Mouse (Mus musculus) midbrain, postnatal 0 days (tissue): ENCODE measurements around the gene Trim67. TPM values are rescaled to one million over a fixed set of nuclear protein-coding genes. Genes with fewer than 3 reads are reported as not detected.

Experiments used
- ATAC-seq: fragments of 200-750 bp; cut with Nextera tagmentation; 2 replicates; pipeline ENCODE4 v1.8.0; 2017; ENCODE audit warnings: moderate number of reproducible peaks, mild to moderate bottlenecking, moderate TSS enrichment, moderate library complexity; ENCODE audit not compliant: low FRiP score
- DNase-seq: peaks from one replicate; pipeline ENCODE4 v3.0.0-alpha.2; 2015; ENCODE audit warnings: low spot score
- H3K27ac ChIP-seq: fragments of 300-500 bp; sonication (generic); 2 replicates; pipeline ENCODE4 v1.5.1; 2014; ENCODE audit warnings: low read depth, mild to moderate bottlenecking, low read length, mixed read lengths
- H3K27me3 ChIP-seq: fragments of 300-500 bp; sonication (generic); 2 replicates; pipeline ENCODE4 v1.6.1; 2014; ENCODE audit warnings: low read length, control low read depth, mixed read lengths; ENCODE audit not compliant: insufficient read depth
- H3K36me3 ChIP-seq: fragments of 300-500 bp; sonication (generic); 2 replicates; pipeline ENCODE4 v1.6.1; 2014; ENCODE audit warnings: low read length, control low read depth, mixed read lengths; ENCODE audit not compliant: insufficient read depth
- H3K4me1 ChIP-seq: fragments of 300-500 bp; sonication (generic); 2 replicates; pipeline ENCODE4 v1.6.1; 2014; ENCODE audit warnings: mild to moderate bottlenecking, control low read depth, antibody characterized with exemption, low read length, mixed read lengths; ENCODE audit not compliant: insufficient read depth
- H3K4me2 ChIP-seq: fragments of 300-500 bp; sonication (generic); 2 replicates; pipeline ENCODE4 v1.6.1; 2014; ENCODE audit warnings: low read depth, mild to moderate bottlenecking, low read length, mixed read lengths; ENCODE audit not compliant: poor library complexity, severe bottlenecking
- H3K4me3 ChIP-seq: fragments of 300-500 bp; sonication (generic); 2 replicates; pipeline ENCODE4 v1.5.1; 2014; ENCODE audit warnings: low read depth, mild to moderate bottlenecking, low read length, moderate library complexity
- H3K9ac ChIP-seq: fragments of 300-500 bp; sonication (generic); replicated peaks from 2 replicates; pipeline ENCODE4 v1.6.1; 2014; ENCODE audit warnings: mild to moderate bottlenecking, low read length, moderate library complexity, mixed read lengths; ENCODE audit not compliant: poor library complexity, severe bottlenecking
- H3K9me3 ChIP-seq: fragments of 300-500 bp; sonication (generic); 2 replicates; pipeline ENCODE4 v1.6.1; 2016; ENCODE audit warnings: low read length, control low read depth
- CTCF ChIP-seq: IDR thresholded peaks from 2 replicates; pipeline ENCODE4 v1.5.1; 2016; ENCODE audit warnings: antibody characterized with exemption, mild to moderate bottlenecking
- WGBS: fragments of 180-500 bp; shearing (Covaris S2); extraction: QIAGEN DNeasy Blood & Tissue Kit; methylation state at CpG from one replicate; pipeline ENCODE4 v1.1.7; 2014; 5-methylcytosine and 5-hydroxymethylcytosine counted together
- polyA plus RNA-seq: library from polyadenylated mRNA; unstranded; fragments of >200 nt; fragmentation: Nextera tagmentation; extraction: Ambion mirVana; gene quantifications from 2 replicates; pipeline ENCODE4 v1.2.1, GENCODE M21; 2015
- total RNA-seq: library from RNA; depleted of rRNA; stranded (reverse); fragments of >200 nt; gene quantifications from 2 replicates; pipeline ENCODE4 v1.2.3, GENCODE M21; 2014

Gene Trim67
- total and polyA plus RNA-seq, 2 experiments from 2014 or later, result 25.6 to 87.1 TPM

- Histone ChIP-seq H3K4me3 (no peak overlapping the region), H3K4me1 (peaks cover 4% of the 10 kb centered on the region; the same call in 1 of the 2 replicates), H3K36me3 (no peaks in the 10 kb centered on the region), H3K9me3 (no peaks in the 10 kb centered on the region), H3K27me3 (peaks cover 30% of the 10 kb centered on the region), H3K9ac (no peak overlapping the region), H3K4me2 (no peak overlapping the region), H3K27ac (no peak overlapping the region)
- ATAC-seq, result peak; percentile 75
- 21% methylated on average over 11 of the region's 11 CpGs for WGBS
- peak; percentile 65 for DNase-seq
- no peak for TF ChIP-seq CTCF
Measured at GRCm38 (mm10) chr8:124754101-124754791, 38.6 kb upstream of the Trim67 start.

DNA sequence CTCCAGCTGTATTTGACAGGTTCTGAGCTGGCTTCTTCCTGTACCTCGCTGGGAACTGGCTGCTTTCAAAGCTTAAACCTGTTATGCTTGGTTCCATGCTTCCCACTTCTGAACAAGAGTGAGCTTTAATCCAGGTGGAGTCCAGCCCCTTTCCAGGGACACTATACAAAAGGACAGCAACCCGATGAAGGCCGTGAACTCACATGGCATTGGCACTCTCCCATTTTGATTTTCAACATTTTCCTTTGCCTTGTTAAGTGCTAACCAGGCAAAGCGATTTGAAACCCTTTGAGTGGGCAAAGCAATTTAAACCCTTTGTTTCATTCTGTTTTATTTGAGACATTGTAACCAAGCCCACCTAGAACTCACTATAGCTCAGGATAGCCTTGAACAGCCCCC is 38.1 kb upstream of the Trim67 start:
- no peak overlapping the region for H3K4me3 ChIP-seq
- H3K27ac ChIP-seq, result no peak overlapping the region
- H3K9ac ChIP-seq, result no peak overlapping the region
- H3K4me2 ChIP-seq, result no peak overlapping the region
- peaks cover 4% of the 10 kb centered on the region; the same call in 1 of the 2 replicates for H3K4me1 ChIP-seq
- peaks cover 24% of the 10 kb centered on the region for H3K27me3 ChIP-seq
- ATAC-seq, result no peak; the same call in 1 of the 2 replicates
- H3K9me3 ChIP-seq, result no peaks in the 10 kb centered on the region
- WGBS, result 32% methylated on average over 4 of the region's 4 CpGs
- no peak for DNase-seq
- no peaks in the 10 kb centered on the region for H3K36me3 ChIP-seq
- no peak for TF ChIP-seq CTCF

DNA sequence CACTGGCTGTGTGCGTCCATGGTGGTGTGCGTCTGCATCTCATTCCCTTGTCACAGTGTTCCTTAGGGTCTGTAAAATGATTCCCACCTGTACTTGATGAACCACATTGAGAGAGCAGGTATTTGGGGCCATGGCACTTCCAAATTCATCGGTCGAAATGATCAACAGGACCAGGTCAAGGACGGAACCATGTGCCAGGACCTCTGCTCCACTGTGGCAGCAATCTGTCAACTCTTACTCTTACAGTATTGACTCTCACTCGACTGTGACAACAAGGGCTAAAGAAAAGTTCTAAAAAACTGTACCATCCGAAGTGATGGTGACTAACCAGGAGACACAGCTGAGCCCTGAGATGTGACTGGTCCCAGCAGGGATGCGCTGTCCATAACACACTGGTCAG is 37.4 kb upstream of the Trim67 start:
- Histone ChIP-seq H3K4me1 (peaks cover 4% of the 10 kb centered on the region; the same call in 1 of the 2 replicates), H3K36me3 (no peaks in the 10 kb centered on the region), H3K4me3 (no peak overlapping the region), H3K4me2 (no peak overlapping the region), H3K9me3 (no peaks in the 10 kb centered on the region), H3K9ac (no peak overlapping the region), H3K27me3 (peaks cover 17% of the 10 kb centered on the region), H3K27ac (no peak overlapping the region)
- ATAC-seq, result no peak
- 88% methylated on average over 8 of the region's 8 CpGs for WGBS
- no peak for TF ChIP-seq CTCF
- no peak for DNase-seq

- no peak overlapping the region for H3K27ac ChIP-seq
- H3K9ac ChIP-seq, result no peak overlapping the region
- H3K27me3 ChIP-seq, result peaks cover 15% of the 10 kb centered on the region
- WGBS, result 79% methylated on average over 2 of the region's 2 CpGs
- no peak for ATAC-seq
- H3K4me2 ChIP-seq, result no peak overlapping the region
- DNase-seq, result no peak
- H3K9me3 ChIP-seq, result no peaks in the 10 kb centered on the region
- TF ChIP-seq CTCF, result no peak
- no peaks in the 10 kb centered on the region for H3K36me3 ChIP-seq
- H3K4me1 ChIP-seq, result peaks cover 2% of the 10 kb centered on the region; the same call in 1 of the 2 replicates
- H3K4me3 ChIP-seq, result no peak overlapping the region
Measured at GRCm38 (mm10) chr8:124756153-124756552, 36.7 kb upstream of the Trim67 start.

- Histone ChIP-seq H3K9ac (no peak overlapping the region), H3K4me2 (no peak overlapping the region), H3K4me1 (no peaks in the 10 kb centered on the region), H3K36me3 (no peaks in the 10 kb centered on the region), H3K27ac (no peak overlapping the region), H3K4me3 (no peak overlapping the region), H3K27me3 (peaks cover 15% of the 10 kb centered on the region), H3K9me3 (no peaks in the 10 kb centered on the region)
- ATAC-seq, result no peak
- DNase-seq, result no peak
- no peak for TF ChIP-seq CTCF
- WGBS, result 72% methylated on average over 5 of the region's 5 CpGs
Measured at GRCm38 (mm10) chr8:124756601-124757000, 36.3 kb upstream of the Trim67 start.

DNA sequence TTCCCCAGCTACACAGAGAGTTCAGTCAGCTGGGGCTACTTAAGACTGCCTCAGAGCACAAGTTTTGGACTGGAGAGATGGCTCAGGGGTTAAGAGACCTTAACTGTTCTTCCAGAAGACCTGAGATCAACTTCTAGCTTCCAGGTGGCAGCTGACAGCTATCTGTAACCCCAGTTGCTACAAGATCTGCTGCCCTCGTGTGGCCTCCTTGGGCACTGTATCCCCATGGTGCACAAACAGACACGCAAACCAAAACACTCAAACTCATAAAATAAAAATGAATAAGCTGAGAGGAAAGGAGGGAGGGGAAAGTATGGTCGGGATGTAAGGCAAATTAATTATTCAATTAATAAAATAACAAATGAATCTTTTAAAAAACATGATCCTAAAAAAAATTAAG is 34.3 kb upstream of the Trim67 start:
- Histone ChIP-seq H3K36me3 (no peaks in the 10 kb centered on the region), H3K27me3 (no peaks in the 10 kb centered on the region), H3K4me3 (no peak overlapping the region), H3K9me3 (no peaks in the 10 kb centered on the region), H3K4me1 (no peaks in the 10 kb centered on the region), H3K9ac (no peak overlapping the region), H3K4me2 (no peak overlapping the region), H3K27ac (no peak overlapping the region)
- peak; percentile 68 for TF ChIP-seq CTCF
- no peak for ATAC-seq
- WGBS, result 47% methylated on average over 3 of the region's 3 CpGs
- peak; percentile 30 for DNase-seq
